Mouse (Mus musculus) cerebellum, adult (tissue): ENCODE measurements around the gene 1700034J05Rik.

Experiments used
- ATAC-seq: cut with Nextera tagmentation; 2 replicates; pipeline ENCODE4 v1.9.2; 2017; ENCODE audit warnings: mild to moderate bottlenecking, moderate library complexity, mixed read lengths; ENCODE audit not compliant: insufficient number of reproducible peaks, low FRiP score, low TSS enrichment

1700034J05Rik gene

DNA sequence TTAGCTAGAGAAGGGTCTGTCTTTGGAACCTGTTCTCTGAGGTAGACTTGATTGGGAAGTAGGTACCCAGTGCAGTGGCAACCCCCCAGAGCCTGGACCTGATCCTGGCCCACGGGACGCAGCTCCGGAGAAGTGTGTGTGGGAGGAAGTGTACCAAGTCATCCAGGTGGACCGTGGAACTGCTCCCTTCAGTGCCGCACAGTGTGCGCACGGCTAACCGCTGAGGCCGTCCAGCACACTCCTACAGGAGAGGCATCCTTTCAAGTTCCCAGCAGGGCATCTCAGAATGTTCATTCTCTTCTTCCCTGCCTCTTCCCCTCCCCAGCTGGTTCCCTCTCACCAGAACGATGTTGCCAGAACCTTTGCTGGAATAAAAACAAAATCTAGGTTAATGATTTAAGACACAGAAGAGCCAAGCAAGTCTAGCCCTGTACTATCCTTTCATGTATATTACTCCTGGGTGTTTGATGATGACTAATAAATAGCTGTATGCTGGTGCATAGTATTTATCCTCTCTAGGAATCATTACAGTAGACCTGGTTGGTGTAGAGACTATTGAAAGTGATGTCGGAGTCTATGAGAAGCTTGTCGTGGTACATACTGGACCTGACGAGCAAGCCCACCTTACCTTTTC, 11.0 kb upstream of the 1700034J05Rik start:
- no peak for ATAC-seq

DNA sequence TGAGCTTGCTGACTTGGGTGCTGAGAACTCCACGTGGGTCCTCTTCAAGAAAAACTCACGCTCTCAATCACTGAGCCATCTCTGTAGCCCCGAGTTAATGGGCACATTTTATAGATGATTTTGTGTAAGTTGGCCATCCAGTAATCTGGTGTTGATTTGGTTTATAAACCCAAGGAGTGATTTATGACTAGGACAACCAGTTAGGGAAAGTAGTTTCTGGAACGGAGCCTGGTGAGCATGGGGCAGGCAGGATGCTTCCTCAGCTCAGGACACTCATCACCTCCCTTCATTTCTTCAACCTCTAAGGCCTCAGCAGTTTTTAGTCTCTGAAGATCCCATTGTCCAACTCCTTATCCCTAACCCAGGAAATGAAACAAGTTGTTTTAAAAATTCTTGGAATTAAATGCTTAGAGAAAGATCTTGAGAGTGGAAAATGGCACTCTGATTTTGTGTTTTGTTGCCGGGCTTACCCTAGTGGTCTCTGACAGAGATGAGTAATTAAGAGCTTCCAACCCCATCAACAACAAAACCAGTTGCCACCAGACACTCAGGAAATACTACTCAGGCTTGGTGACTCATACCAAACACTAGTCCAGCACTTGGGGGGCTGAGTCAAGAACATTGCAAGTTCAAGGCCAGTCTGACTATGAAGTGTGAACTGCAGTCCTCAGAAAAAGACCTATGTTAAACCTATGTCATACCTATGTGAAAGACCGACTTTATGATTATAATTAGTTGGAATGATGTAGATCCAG, 9.4 kb upstream of the 1700034J05Rik start:
- ATAC-seq, result no peak

DNA sequence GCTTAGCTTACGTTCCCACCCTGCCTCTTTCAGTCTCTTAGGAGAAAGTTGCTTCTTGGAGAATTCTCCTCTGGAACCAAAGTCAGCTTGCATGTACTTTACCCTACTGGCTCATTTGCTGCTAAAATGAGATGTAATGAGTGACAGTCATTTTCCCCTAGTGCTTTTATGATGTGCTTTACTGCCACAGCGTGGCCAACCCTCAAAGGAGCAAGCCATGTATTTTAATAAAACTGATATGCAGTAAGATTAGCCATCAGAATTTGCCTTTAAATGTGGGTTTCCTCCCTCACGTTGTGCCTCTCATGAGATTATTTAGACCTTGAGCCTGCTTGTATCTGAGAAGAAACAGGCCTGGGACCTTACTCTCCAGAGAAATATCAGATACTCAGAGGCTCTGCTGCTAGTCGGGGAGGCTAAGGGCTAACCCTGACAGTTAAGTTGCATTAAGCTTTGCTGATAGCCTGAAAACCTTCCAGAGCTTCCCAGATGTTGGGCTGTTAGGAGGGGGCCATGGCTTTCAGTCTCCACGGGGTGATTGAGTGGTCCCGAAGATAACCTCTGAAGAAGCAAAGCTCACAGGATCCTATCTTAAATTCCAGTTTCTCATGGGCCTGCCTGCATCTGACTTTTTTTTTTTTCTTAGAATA, 7.7 kb upstream of the 1700034J05Rik start:
- ATAC-seq, result no peak

DNA sequence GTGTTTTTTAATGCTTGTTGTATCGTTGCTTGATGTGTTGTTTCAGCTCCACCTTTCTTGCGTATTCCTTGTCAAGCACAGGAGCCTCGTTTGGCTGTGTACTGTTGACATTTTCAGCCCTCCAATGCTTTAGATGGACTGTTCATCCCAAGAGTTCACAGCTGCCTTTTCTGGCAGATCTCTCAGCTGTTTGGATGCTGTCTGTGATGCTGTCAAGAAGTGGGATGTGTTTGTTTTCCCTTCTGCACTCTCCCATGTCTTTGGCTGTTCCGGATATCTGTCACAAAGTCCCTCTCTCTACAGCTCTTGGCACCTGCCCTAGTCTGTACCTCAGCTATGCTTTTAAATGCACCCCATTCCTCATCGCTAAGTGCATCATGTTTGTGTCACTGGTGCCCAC, 6.7 kb upstream of the 1700034J05Rik start:
- no peak for ATAC-seq

DNA sequence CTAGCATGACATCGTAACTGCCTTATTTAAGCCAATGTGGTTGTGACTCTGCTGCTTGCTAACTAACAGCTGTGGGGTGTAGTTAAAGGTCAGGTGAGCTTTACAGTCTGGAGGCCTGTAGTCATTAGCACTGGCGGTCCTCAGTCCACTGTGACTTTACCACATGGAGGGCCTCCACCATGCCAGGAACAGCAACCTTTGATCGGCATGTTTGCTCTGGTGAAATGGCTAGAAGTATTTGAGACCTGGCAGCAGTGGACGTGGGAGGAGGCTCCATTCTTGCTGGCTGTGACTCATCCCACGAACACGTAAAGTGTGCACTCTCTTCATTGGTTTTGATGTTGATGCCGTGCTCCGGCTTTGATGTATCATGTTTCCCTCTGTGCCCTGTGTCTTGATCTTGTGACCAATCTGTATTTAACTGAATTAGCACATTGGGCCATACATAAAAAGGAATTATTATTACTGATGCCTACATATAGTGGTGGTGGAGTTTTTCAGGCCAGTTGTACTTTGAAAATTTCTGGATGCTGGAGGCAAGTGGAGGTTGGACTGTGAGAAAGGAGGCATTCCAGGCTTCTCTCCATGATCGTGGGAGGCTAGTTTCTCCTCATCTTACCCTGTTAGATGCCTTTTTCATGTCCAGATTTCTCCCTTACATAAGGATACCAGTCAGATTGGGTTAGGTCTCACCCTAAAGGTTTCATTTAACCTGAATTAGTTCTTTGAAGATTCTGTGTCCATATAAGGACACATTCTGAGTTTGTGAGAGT, 5.9 kb upstream of the 1700034J05Rik start:
- ATAC-seq, result no peak

DNA sequence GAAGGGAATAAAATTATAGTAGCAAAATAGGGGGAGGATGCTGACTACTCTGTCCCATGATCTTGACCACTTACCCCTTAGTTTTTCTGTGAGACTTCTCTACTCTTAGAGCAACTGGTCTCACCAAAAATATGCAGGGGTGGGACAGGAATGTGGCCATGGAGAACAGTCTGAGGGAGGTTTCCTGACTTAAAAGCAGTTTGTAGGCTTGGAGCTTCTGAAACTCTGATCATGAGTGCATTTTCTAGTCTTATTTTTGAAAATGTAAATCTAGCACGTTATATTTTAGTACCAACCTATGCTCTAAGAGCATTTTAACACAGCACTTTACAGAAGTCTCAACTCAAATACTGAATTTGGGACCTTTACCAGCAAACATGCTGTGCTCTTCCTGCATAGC, 4.5 kb upstream of the 1700034J05Rik start:
- no peak for ATAC-seq

DNA sequence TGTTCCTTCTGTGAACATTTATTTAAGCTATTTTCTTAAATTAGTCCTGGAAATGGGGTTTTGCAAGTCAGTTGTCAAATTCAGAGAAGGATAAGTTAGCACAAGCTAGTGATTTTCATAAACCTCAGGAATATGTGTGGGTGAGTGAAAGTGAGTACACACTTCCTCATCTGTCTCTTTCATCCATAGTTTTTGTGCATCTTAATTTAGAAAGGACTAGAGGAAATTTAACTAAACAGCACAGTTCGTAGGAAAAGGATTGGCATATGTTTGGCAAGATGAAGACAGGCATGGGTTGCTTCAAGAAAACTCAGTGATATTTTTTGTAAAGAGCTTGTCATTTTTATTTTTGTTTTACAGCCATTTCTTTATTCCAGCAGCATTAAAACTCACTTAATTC, 2.7 kb upstream of the 1700034J05Rik start:
- no peak for ATAC-seq

DNA sequence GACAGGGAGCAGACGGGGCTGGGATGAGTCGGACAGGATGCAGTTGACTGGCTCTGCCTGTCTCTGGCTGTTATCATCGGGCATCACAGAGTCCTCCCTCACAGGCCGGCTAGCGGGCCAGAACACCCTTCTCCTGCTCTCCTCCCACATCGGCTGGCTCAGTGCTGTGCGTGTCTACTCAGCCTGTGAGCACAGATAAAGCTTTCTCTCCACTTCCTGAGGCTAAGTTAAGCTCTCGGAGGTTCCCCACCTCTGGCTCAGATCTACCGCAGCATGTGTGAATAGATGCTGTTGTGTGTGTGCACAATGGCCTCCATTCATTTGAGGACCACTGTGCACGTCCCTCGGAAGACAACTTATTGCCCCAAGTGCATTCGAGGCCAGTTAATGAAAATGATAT, 1.7 kb upstream of the 1700034J05Rik start:
- no peak for ATAC-seq

DNA sequence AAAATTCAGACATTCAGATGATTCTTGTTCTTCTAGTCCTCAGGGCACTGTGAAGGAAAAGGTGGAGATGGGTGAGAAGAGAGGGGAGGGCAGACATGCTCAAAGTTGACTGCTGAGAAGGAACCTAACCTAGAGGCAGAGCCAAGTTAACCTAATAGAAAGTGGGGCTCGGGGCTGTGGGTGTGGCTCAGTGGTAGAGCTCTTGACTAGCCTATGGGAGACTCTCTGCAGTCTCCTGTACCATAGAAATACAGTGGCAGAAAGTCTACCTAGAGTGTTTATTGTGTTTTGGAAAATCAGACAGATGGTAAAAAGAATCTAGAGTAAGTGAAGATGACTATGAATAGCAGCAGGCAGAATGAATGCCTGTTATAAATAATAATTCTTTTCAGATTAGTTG, 1.3 kb upstream of the 1700034J05Rik start:
- no peak for ATAC-seq

DNA sequence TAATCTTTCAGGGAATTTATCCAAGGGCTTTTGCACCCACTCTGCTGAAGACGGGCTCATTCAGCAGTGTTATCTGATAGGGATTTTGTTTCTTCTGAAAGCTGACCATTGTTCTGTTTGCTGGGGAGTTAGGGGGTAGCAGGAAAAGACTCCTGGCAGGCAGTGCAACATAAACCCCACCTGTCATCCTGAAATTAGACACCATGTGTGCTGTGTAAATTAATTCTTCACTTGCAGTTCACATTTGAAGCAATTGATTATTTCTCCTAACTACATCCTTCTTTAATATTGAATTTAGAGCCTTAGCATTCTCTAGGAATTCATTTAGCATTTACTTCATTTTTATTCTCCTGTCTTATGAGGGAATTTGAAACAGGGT, 3.8 kb downstream of the 1700034J05Rik start:
- no peak for ATAC-seq

DNA sequence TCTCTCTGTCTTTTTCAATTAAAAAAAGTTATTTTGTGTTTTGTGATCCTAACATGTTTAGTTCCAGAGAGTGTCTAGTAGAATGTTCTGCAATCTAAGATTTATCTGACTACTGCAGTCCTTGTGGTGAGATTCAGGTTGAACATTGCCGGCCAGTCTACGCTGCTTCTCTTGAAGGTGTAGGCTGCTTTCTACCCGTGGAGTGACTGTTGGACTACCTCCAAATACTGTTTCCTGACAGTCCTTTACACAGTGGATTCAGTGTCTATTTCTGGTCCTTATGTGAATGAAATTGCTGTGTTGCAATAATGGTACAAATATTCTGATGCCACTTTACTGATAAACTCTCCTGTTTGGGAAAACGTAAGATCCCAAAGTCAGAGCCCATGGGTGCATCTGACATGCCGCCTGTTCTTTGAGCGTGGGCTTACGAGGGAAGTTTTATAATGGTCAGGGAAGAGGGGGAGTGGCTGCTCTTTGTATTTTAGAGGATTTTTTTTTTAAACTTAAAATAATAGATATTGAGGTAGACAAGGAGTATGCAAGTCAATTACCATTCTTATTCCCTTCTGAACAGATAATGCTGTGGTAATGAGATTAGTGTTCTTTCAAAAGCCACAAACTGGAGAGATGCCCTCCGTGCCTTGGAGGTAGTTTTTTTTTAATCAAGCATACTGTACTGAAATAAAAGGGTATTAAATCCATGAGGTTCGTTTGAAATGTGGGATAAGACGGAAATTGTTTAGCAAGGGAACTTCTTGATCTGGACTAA, 4.4 kb downstream of the 1700034J05Rik start:
- ATAC-seq, result no peak

DNA sequence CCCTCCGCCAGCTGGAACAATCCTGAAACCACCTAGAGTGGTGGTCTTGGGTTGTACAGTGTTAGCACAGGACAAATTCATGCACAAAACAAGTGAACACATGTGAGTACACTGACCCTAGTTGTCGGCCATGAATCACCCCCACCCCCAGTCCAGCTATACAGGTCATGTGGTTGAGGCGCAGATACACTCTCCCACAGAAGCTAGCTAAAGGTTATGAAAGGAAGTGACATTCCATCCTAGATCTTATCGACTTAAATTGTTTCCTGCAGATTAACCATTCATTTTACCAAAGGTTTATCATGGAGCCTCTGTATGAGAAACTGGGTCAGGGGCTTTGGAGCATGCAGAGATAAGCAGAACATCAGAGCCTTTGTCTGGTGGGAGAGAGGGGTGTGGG, 7.0 kb downstream of the 1700034J05Rik start:
- no peak for ATAC-seq

DNA sequence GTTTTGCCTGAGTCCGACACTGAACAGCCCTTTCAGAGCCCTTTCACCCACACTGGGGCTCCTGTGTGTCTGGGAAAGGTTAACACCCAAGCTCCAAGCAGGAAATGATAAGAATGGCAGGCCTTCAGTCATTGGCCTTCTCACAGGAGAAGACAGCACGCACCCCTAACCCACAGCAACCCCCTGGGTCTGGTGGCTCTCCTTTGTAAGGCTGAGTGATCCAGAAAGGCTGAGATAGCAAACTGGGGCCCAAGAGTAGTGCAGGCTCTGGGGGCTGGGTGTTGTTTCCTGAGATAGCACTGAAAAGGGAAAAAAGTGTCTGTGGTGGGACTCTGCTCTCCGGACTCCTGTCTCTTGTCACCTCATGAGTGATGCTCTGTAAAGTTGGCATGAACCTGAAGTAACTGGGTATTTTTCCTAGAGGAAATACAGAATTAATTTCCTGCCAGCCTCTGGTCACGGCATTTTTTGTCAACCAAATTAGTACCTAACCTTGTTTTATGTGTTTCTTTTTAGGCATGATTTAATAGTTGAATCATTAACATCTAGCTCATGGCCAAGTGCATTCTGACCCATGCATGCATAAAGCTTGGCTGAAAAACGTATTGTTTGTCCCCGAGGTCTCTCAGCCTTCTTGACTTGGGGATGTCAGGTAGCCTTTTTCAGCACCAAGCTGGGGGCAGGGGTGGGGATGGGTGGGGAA, 7.7 kb downstream of the 1700034J05Rik start:
- ATAC-seq, result no peak

DNA sequence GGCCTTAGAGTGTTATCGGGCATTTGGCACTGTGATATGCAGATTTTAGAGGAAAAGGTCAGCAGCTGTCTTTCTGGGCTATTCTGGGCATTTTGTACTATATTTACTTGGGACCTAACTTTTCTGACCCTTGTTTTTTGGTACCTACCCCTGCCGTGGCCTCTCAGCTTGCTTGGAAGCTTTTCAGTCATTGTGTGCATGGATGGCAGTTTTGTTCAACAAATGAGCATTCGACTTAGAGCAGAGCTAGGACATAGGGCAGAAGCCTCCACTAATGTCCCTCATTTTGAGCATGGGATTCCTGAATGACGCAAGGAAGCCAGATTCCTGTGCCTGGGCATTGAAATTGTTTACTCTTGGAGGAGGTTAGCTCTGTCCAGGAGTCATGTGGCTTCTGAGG, 9.4 kb downstream of the 1700034J05Rik start:
- no peak for ATAC-seq

DNA sequence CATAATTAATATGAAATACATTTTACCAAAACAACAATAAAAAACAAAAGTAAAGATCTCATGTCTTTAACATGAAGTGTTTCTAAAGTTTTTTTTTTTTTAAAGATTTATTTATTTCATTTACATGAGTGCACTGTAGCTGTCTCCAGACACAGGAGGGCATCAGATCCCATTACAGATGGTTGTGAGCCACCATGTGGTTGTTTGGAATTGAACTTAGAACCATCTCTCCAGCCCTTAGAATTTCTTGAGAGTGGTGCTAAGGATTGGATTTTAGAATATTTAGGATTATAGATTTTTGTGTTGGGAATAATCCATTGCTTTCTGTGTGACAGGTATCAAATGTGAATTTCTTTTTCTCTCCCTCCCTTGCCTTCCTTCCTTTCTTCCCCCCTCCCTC, 10.2 kb downstream of the 1700034J05Rik start:
- ATAC-seq, result no peak

DNA sequence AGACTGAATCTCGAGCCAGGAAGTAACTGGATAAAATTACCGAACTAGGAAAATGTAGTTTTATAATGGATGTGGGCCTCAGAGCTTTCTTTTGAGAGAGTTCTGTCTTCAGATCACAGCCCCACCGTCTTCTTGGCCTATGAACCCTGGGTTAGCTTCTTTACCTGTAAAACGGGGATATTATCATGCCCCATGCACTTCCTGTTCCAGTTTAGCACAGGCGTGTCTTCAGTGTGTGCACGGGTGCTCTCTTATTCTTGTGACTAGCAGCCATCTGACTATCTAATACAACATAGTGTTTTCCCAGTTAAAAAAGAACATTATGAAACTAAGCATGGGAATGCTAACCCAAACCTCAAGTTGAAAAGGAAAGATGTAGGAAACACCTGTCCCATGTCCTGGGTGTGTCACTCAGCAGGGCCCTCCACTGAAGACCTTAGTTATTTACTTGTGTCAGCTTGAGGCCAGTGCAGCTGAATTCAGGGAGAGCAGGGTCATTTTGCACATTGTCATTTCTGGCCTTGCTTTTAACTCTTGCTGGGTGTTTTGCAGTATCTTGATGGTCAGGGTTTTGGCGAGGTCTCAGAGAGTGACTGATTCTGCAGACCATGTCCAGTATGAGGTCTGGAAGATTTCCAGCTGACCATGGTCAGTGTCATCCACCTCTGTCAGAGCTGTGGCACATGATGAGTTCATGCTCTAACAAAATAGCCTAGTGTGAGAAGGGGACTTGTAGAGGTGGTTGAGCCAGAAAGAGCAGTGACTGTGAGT, 12.5 kb downstream of the 1700034J05Rik start:
- ATAC-seq, result no peak

DNA sequence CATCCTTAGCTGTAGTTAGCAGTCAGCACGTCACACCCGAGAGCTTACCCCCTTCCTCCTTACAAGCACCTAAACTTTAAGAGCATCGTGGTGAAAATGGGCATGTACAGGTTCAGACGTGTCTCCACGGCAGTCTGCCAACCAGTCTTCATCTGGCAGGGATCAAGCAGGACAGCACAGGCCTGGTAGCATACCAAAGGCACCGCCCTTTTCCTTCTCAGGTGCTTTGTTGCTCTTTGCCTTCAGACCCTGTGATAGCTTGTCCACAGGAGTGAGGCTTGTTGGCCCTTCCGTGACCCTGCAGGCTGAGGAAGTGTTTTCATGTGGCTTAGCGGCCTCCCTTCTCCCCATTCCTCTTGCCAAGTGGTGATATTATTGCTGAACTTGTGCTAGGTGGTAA, 15.2 kb downstream of the 1700034J05Rik start:
- no peak for ATAC-seq

DNA sequence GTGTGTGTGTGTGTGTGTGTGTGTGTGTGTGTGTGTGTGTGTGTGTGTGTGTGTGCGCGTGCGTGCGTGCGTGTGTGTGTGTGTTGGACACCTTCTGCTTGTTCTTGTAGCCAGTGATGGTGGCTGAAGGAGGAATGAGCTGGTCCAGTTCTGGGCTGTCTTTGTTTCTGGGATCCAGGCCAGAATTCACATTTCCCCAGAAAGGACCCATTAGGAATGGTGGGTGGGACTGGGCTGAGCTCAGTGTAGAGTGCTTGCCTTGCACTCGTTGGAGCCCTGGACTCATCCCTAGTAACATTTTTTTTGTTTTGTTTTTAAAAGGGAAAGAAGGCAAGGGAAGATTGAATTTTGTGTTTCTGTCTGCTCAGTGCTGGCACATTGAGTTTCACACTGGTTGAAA, 18.3 kb downstream of the 1700034J05Rik start:
- no peak for ATAC-seq

DNA sequence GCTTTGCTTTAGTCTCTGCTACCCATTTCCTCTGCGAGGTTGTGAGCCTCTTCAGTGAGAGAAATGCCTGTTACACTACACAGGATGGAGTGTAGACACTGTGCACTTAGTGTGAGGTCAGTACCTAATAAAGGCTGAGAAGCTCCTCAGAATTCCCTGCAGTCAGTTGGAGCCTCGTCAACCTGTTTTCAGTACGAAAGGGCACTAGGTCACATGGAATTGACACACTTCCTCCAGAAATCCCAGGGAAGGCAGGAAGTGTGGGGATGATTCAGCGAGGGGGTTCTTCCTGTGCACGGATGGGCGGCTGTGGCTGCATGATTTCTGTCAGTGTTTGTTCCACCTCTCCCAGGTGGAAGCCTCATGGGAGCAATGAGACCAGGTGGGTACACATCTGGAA, 21.1 kb downstream of the 1700034J05Rik start:
- ATAC-seq, result no peak
